Mouse (Mus musculus) layer of hippocampus, postnatal 25 days (tissue): ENCODE measurements around the gene Tnip3. TPM values are rescaled to one million over a fixed set of nuclear protein-coding genes. Genes with fewer than 3 reads are reported as not detected.

Experiments used
- DNase-seq, 2 experiments: peaks; one replicate each; pipeline ENCODE4 v3.0.0; 2022; ENCODE audit warnings: mixed read lengths in 2 of 2, low spot score in 1 of 2; ENCODE audit errors: extremely low spot score in 1 of 2
- total RNA-seq, 2 experiments: library from RNA; stranded (reverse); gene quantifications; 2 replicates each; pipeline ENCODE4 v1.2.3; 2021

Gene Tnip3
- not detected for total RNA-seq

DNA sequence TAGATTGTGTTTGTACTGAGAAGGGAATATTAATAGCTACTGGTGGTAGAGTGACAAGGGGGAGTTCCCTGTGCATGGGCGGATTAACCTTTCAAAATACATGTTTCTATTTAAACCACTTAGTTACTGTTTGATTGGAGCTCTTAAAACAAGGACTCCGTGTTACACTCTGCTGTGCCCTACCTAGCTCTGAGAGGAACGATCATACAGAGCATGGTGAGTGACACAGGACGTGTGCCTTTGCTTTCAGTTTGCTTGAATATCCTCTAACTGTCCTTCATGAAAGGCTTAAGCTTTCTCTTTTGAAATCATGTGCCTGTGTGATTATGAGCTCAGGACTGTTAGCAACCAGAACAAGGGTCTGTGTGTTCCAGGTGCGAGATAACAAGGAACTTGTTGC is at the start of gene Tnip3:
Tnip3 (plus strand) TSS at position 122 of the 400 bp plus-strand sequence.
- DNase-seq, result no peak

DNA sequence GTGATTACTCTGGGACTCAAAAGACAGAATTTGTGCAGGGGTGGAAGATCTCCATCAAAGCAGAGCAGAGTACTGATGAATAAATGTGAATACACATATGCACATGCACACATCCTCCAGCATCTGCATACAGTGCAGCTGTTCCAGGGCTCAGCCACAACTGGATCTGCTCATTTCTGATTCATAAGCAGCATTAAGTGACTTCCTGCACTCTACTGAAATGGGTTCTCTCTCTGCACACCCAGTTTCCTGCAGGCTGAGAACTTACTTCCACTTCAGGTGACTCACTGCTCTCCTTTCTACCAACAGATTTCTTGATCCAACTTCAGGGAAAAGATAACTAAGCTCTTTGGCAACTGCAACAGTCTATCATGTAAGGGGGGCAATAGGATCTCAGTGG is 26.3 kb upstream of the Tnip3 start:
- no peak for DNase-seq

DNA sequence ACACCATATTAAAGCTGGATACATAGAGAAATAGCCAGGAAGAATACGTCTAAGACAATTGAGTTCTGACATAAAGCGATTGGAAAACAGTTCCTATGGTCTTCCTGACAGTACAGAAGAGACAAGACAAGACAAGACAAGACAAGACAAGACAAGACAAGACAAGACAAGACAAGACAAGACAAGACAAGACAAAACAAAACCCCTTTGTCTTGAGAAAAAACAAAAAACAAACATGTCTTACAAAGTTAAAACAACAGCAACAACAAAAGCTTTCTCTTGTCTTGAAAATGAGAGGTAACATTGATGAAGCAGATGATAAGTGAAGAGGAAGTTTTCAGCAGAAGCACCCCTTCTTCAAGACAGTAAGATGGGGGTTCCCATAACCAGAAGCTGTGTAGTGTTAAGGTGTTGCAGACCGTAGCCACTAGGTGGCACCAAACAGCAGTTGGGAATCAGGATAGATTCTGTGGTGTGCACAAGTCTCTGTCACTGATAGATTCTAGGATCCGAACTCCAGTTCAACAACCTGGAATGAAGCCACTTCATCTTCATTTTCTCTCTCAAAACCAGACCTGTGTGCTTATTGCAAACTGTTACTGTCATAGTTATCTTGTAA is 15.0 kb upstream of the Tnip3 start:
- DNase-seq, result peak; percentile 31 to 75

DNA sequence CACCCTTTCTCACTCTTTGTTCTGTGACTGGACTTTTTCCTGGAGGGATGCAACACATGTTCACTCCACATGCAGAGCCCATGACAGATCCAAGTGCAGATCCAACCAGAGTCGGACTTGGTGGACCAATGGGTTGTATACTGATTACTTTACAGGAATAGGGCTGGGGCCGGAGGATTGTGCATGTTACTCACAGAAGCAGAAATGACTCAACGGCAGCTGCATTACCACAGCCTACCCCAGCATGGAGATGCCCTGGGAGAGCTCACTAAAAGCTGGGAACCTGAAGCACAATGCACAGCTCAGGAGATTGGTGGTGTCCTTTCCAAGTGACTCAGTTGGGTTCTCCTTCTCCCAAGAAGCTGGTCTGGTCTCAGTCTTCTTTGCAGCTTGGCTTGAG is 11.3 kb upstream of the Tnip3 start:
- DNase-seq, result no peak

DNA sequence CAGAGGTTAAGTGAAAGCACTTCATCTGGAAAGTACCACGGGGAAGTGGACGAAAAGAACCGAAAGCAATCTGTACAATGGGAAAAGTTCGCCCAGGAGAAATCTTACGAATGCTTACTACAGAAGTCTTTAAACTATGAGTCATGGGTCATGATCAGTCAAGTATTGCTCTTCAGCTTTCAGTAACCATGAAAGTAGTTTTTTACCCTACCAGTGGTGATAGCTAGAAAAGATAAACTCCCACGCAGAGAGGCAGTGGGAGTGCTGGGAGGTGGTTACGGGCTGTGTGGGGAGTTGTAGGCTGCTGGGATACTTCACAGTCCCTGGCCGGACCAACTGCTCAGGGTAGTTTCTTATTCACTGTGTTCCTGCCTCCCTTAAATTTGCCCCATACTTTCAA is 8.4 kb upstream of the Tnip3 start:
- DNase-seq, result no peak

DNA sequence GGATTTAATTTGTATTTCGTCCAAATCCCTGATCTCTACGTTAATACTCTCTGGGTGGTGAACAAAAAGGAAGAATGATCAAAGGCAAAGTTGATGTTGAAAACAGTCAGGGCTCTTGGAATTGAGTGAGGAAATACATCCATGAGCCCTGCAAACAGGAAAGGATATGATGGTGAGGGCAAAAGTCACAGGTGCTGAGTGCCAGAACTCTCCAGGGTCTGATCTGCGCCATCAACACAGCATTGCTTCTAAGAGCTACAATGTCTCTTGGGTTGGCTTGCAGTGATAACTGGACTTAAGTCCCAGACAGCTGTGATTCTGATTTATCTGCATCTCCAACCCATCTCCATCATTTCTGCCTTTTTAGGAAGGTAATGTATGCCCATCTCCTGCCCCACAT is 4.3 kb upstream of the Tnip3 start:
- DNase-seq, result no peak

DNA sequence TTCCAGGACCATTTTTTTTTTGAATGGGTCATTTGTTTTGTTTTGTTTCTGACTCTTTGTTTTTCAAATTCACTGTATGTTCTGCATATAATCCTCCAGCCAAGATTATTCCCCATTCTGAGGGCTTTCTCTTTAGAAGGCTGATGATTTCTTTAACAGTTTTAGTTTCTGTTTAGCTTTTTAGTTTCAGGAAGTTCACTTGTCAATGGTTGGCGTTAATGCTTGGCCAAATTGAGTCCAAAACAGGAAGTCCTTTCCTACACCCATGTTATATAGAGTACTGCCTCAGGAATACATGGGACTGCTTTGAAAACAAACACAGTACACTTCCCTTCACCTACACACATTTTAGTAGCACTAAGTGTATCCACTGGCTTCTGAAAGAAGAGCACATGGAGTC is 2.8 kb downstream of the Tnip3 start:
- DNase-seq, result no peak

DNA sequence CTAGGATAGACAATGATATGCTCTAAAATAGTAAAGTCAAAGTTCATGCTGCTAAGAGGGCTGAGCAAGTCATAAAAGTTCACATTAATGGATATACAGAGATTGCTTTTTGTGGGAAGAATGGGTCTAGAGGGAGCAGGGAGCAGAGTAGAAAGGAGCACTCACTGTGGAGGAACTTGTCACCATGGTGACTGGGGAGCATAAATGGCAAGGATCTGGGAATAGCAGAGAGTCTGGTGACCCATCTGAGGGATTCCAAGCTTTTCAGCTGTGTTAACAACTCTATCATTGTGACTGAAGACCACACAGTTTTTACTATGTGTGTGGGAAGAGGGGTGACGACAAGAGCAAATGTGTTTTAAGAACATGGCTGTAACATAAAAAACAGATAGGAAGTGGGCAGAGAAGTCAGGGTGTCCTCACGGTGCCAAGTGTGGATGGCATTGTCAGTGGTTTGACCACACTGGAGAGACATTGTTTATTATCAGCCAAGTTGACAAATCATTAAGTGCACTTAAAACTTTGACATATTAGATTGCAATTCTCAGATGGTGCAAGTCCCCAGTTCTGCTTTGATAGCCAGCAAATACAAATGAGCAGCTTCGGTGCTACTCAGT is 6.2 kb downstream of the Tnip3 start:
- no peak for DNase-seq

DNA sequence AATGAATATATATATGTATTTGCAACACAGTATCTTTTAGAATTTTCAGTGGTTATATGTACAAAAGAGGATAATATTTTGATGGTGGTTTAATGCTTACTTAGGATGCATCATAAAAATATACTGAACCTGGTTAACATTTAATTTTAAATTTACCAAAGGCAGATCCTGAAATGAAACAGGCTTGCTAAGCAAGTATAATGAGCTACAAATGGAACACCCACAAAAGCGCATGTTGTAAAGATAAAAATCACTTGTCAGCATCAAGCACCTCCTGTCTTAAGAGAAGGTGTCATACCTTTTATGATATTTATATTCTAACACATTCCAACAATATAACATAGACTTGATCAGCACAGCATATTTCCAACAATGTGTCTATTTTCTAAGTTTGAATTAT is 8.6 kb downstream of the Tnip3 start:
- no peak for DNase-seq

DNA sequence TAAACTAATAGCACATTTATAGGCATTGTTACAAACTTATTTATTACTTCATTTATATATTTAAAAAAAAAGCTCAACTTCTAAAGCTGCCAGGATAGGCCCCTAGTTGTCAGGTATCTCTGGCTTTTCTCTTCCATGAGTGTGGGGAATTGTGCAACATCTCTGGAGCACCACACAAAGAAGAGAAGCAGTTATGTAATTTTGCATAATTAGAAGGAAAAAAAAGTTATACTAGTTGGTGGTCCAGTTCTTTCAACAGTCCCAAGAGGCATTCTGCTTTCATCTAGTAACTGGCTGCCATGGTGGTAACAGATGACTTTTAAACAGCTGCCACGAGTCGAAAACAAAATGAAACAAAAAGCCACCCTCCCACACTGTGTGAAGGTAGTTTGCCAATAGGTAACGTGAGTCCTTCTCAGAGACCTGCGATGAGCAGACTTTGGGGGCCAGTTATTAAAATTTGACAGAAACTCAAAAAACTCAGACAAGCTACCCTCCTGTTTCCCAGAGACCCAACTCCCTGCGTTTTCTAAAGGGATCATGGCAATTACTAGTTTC is 12.3 kb downstream of the Tnip3 start:
- DNase-seq, result no peak

DNA sequence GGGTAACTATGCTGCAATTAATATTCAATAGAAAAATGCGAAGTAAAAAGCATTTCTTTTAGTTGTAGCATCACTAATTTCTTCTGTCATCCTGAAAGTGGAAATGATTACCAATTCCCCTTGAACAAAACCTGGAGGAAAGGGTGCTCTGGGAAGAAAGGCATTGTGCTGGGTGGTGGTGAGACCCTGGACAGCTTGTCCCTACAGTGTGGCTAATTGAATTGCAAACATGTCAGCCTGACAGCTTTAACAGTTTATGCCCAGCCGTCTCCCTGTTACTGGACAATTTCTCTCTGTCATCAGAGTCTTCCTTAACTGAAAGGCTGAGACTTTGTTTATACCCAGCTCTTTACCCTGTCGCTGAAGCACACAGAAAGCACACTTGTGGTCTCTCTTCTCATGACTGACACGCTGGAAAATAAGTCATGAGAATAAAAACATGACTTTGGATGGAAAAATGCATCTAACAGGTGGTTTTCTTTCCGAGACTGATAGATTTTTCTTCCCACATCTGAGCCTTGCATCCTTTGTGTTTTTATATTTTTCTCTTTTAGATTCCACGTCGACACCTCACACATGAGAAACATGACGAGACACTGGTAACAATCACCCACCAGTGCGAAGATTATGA is 13.0 kb downstream of the Tnip3 start:
- DNase-seq, result no peak

DNA sequence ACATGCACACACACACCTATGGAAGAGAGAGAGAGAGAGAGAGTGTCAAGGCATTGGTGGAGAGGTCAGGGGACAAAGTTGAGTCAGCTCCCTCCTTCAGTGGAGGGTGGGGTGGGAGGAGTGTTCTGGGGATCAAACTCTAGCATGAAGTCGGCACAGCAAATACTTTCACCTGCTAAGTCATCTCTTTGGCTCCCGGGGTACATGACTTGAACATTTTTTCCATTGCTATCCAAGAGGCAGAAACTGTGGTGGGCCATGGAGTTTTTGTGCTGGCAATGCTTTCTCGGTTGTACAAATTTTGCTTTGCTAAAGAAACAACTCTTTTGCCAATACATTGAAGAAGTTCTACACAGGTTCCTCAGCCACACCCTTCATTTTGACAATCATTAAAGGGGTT is 13.8 kb downstream of the Tnip3 start:
- DNase-seq, result no peak

DNA sequence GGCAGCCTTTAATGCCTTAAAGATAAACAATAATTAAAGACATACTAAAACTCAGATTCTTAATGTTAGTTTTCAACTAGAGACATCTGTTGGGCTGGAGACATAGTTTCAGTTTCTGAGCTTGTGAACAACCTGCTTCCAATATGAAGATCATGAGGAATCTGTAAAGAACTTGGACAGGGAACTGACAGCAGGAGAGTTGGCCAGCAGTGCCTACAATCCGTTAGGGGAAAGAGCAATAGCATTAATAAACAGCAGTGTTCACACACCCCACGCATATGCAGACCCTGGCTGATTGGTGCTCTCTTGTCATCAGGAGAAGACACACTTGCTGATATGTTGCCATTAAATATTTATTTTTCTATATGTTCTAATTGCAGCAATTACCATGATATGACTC is 15.0 kb downstream of the Tnip3 start:
- DNase-seq, result no peak

DNA sequence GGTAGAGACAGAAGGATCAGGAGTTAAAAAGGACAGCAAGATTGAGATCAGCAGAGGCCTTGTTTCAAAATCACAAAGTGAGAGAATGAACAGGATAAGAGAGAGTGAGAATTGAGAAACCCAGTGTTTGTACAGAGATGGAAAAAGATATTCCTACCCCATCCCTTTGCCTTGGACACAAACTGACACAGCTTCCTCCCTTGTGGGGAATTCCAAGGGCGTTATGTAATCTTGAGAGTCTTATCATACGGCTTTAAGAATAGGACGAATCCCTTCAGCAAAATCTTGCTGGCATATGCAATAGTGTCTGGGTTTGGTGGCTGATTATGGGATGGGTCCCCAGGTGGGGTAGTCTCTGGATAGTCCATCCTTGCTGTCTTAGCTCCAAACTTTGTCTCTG is 16.0 kb downstream of the Tnip3 start:
- DNase-seq, result no peak

DNA sequence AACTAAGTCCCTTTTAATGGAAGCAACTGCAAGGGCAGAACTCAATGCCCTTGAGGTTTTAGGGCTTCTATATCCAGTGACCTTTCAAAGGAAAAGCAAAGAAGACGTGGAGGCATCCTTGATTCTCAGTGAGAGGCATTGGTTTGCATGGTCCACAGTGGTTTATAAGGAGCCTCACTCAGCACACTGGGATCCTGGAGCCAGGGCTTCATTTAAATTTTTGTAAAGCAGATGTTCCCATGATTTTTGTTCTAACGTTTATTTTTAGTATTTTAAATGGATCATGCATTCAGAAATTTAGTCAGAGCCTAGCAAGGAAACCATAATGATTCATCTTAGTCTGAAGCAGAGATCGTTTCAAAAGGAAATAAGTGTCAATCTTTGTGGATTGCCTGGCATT is 17.3 kb downstream of the Tnip3 start:
- DNase-seq, result no peak

DNA sequence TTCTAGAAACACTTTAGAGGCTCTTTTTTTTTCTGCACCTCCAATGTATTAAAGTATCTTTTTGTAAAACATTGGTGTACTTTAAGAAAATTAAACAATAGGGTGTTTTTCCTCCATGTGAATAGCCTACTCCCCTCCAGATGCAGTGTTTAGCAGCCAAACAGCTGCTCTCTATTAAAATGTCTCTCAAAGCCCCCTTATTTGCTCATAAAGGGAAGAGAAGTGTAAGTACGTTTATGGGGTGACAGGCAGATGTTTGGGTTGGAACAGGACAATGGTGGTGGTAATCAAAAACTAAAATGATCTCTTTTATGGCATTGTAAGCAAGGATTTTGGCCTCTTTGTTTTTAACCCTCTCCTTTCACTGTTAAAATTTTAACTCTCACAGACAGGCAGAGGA is 17.8 kb downstream of the Tnip3 start:
- no peak for DNase-seq

DNA sequence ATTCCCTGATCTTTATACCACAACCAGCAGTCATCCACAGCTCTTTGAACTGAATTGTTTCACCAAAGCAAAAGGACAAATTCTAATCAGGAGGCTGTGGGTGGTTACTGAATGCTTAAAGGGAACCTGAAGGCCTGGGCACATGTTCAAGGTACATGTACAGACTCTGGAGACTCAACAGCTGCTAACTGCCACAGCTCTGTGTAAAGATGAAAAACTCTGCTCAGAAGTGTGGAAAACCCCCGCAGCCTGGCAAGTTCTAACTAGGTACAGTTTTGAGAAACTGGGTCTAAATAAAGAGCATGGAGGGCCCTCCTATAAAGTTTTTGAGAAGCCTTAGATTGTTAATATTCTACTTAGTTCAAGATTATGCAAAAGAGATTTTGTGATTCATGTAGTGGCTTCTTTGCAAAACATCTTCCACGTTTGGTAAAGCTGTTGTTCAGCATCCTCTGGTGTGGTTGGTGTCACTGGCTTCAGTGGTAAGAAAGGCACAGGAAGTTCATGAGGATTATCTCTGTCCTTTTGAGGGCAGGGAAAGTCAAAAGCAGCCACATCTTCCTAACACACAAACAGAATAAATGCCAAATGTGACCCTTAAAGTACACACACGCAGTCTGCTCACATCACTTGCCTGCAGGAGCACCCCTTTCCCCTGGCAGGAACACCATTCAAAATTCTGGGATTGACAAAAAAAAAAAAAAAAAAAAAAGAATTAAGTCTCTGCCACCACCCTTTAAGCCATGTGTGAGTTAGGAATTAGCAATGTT is 39.0 kb downstream of the Tnip3 start:
- no peak for DNase-seq

DNA sequence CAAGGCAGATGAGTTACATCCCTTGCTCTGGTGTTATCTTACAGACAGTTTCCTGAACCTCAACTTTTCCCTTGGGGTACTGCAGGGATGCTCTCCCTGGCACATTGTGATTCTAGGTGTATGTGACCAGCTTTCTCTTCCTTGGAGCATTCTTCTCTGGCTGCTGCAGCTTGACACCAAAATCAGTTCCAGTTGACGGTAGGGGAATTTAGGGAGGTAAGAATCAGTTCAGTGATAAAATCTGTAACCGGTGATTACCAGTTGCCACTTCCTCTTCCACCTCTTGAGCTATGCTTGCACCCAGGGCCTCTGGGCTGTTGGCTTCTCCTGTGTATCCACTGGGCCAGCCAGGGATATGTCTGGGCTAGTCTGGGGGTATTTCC is 39.5 kb downstream of the Tnip3 start:
- DNase-seq, result no peak

DNA sequence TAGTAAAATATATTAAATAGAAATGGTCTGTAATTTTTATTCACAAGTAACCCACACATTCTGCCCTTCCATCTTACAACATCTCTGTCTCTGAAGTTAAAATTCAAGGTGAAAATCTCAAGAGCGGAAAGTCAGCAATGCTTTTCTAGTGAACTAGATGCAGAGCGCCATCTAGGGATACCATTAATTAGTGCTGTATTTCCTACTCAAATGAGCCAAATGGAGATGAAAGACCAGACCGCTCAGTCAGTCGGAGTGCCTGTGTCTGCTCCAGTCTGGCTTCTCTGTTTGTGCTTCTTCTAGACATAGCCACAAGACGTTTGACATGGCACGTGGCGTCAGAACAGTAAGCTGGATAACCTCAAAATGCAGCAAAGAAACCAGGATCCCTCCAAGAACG is 44.6 kb downstream of the Tnip3 start:
- peak in 1 of 2 experiments; percentile 50 for DNase-seq

DNA sequence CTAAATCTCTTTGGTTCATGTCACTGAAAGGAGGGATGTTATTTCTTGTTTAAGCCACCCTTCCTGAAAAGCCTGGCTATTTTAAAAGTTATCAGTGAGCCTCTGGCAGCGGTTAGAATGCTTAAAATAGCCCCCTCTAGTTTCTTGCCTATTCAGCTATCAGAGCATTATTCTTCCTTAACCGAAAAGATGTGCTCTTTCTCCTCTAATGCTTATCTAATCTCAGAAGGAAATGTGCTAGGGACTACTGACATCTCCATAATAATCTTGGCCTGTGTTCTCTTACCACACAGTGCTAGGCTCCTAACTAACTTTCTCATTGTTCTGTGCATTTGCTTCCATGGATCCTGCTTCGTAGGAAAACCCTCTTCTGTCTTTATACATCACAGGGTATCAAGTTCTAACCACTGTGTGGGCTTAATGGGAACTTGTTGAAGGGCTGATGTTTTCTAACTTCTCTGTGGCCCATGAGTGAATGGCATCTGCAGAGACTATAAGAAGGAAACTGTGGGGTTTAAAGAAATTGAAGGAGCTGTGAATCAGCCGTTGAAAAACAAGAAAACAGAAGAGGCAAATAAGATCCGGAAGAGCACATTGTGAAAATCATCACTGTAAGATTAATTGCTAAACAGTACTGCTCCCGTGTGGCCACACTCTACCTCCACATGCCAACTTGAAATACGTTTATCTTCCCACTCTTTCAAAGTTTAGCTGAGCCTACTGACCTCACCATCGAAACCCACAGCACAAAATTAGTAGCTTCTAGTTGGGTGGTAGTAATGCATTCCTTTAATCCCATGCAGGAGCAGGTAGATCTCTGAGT is 53.2 kb downstream of the Tnip3 start:
- no peak for DNase-seq
